Mouse (Mus musculus) heart, postnatal 4 days (tissue): Measurements from ENCODE around the gene Dguok. TPM values are rescaled to one million over a fixed set of nuclear protein-coding genes. Genes with fewer than 3 reads are reported as not detected.
A peak's percentile ranks its signal among the peaks of the same experiment; 100 is the strongest.

Experiments
- DNase-seq: peaks from one replicate; pipeline ENCODE4 v3.0.0; 2021
- total RNA-seq, 2 experiments: library from RNA; stranded (reverse); gene quantifications; 2 replicates each; pipeline ENCODE4 v1.2.3; 2021

The Dguok gene
- total RNA-seq, 2 experiments from 2014 or later, result 24.4 to 25.6 TPM

DNA sequence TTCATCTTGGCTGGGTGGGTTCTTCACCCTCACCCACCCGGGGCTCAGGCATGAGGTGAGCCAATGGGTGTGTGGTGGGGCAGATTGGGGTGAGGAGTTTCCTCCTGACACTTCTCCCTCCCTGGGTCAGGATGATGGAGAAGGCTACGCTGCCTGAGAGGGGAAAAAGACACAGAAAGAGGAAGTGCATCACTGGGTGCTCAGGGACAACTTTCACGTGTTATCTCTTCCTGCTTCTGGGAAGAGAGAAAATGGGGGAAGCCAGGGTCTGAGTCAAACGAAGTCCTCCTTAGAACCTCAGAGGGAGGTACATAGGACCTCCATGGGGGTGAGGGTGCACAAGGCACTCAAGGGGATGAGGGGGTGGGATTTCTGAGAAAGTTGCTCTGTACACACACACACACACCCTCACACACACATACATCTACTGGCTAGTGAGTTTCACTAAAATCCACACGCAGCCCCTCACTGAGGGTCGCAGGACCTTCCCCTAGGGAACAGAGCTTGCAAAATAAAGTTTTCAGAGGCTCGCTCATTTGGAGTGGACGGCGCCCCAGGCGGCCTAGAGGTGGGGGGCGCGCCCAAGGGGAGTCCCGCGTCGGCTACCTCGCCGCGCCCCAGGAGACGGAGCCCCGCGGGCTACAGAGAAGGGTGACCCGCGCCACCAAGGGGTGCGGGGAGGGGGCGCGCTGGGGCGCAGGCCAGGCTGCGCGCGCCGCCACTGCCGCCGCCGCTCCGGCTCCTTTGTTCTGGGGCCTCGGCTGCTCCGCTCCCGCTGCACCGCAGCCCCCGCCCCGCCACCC is 51.2 kb downstream of the Dguok start:
- DNase-seq, result peak; percentile 45

DNA sequence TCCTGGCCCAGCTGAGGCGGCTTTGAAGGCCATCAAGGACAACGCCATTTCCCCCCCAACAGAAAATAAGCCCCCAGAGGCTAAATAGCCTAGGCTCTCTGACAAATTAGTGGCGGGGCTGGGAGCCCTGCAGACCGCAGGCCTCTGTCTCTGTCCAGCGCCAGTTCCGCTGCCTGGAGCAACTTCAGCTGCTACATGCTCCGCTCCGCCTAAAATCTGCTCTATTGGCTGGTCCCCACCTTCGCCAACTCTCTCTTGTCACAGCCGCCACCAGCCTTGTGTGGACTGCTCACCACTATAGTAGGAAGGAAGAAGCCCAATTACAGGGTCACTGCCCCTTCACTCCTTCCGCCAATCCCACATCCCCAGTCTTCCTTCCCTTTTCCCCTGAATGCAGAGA is 53.1 kb downstream of the Dguok start:
- no peak for DNase-seq

- DNase-seq, result no peak
These were observed 56.1 kb downstream of the Dguok start for GRCm38 (mm10) chr6:83450451-83451303.

- DNase-seq, result no peak
These were observed 57.3 kb downstream of the Dguok start for GRCm38 (mm10) chr6:83449440-83449839.

DNA sequence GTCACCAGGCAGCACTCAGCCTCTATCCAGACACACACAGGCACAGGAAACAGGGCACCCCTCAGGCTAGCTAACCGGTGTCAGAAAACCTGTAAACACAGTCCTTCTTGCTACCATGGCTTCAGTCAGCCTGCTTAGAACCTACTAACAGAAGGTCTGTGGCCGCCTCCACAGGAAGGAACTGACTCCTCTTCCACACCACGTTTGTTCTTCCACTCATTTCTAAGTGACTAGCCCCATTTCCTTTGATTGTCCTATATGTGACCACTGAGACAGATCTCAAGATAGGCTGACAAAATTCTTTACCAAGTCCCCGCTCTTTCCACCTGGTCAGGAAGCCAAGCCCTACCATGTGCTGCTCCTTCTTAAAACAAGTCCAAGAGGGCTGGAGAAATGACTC is 57.9 kb downstream of the Dguok start:
- DNase-seq, result no peak

- no peak for DNase-seq
These were observed 59.7 kb downstream of the Dguok start for GRCm38 (mm10) chr6:83447031-83447430.

DNA sequence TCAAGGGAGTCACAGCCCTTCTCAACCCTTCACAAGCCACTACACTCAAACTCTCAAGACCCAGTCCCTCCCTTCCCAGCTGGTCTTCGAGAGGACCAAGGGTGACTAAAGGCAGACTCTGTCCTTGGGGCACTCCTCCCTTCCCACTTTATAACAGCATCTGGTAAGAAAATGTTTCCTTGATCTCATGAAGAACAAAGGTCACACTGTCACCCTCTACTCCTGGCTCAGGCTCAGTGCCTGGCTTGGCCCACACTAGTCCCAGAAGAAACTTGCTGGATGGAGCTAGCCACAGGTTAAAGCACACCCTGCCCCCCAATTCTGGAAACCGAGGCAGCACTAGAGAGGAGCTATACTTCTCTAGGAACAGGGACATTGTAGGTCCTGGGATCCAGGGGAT is 61.0 kb downstream of the Dguok start:
- no peak for DNase-seq

- peak; percentile 86 for DNase-seq
These were observed 63.1 kb downstream of the Dguok start for GRCm38 (mm10) chr6:83443441-83444340.

- no peak for DNase-seq
These were observed 64.1 kb downstream of the Dguok start for GRCm38 (mm10) chr6:83442639-83443038.

GRCm38 (mm10) chr6:83441259-83442061 is 65.3 kb downstream of the Dguok start:
- peak; percentile 92 for DNase-seq

- DNase-seq, result peak; percentile 82
These were observed 66.1 kb downstream of the Dguok start for GRCm38 (mm10) chr6:83440510-83441258.

GRCm38 (mm10) chr6:83440197-83440509 is 66.6 kb downstream of the Dguok start:
- no peak for DNase-seq

GRCm38 (mm10) chr6:83439781-83440180 is 67.0 kb downstream of the Dguok start:
- DNase-seq, result no peak

- no peak for DNase-seq
These were observed 67.5 kb downstream of the Dguok start for GRCm38 (mm10) chr6:83439119-83439767.

DNA sequence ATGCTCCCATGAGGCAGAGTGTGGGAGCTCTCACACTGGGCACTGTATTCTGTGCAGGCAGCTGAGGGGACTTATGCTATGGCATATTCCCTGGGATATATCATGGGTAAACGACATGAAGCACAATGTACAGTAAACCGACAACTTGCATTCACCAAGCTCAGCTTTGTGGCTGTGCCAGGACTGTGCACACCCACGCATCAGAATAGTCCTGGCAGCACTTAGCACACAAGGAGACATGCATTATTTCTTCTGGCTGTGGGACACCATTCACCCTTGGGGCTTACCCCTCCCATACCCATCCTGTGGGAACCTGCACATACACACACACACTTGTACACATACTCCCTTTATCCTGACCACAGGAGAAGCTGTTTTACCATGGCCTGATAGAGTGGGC is 68.2 kb downstream of the Dguok start:
- DNase-seq, result no peak

GRCm38 (mm10) chr6:83437802-83438201 is 69.0 kb downstream of the Dguok start:
- DNase-seq, result no peak

DNA sequence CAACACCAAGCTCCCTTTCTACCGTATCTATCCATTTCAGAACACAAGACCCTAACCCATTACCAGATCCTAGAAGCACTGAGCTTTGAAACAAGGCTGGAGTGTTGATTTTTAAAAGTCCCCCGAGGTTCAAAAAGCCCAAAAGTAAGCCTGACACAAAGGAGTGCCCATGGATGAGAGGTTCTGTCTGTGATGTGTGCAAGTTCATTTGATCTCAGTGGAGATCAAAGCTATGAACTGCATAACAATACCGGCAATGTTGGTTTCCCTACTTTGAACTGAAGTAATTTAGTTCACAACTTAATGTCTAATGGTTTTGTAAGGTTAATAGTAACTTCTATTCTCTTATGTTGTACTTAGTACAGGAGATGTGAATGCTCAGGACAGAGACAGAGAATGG is 69.5 kb downstream of the Dguok start:
- DNase-seq, result no peak

DNA sequence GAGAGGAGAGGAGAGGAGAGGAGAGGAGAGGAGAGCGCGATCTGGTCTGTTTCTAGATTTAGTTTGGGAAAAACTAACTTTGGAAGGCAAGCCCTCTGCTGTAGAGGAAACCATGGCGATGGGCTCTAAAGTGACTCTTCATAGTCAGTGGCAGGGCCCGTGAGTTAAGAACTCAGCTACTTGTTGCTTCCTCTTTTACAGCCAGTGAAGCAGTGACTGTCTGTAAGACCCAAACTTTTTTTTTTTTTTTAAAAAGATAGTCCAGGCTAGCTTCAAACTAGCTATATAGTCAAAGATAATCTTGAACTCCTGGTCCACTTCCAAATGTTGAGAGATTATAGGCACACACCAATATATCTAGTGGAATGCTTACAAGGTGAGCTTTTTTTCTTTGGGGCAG is 70.2 kb downstream of the Dguok start:
- DNase-seq, result no peak

DNA sequence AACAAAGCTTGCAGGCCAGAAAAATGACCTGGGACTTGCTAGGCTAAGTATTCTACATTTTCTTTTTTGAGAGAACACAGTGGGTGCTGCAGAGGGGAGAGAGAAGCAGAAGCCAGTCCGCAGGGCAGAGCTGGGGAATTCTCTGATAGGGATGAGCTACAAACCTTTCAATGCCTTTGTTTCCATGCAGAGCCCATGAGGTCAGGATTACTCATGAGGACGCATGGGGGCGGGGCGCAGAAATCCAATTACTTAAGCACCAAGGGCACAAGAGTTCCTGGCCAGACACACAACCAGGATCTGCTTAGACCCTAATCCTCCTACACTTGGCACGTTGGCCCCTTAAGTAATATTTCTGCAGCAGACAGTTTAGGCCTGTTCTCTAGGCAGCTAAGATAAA is 71.6 kb downstream of the Dguok start:
- DNase-seq, result no peak

DNA sequence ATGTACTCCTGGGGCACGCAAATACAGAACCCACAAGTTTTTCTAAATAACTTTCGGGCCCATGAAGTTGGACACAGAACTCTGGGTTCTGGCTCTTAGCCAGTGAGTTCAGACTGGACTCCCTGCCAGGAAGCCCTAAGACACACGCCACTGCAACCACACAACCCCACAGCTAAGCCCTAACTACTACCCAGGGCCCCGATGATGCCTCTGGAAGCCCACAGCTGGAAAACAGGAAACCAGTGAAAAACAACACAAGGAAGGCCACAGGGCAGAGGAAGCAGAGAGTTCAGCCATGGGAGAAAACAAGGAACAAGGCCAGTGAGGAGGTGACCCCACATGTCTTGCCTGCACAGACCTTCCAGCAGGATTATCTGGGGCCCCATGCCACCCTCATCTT is 73.2 kb downstream of the Dguok start:
- no peak for DNase-seq

- DNase-seq, result no peak
These were observed 73.8 kb downstream of the Dguok start for GRCm38 (mm10) chr6:83432966-83433365.
